22 mouse cellular contexts compared by ENCODE assay signal in the genomic region with DNA sequence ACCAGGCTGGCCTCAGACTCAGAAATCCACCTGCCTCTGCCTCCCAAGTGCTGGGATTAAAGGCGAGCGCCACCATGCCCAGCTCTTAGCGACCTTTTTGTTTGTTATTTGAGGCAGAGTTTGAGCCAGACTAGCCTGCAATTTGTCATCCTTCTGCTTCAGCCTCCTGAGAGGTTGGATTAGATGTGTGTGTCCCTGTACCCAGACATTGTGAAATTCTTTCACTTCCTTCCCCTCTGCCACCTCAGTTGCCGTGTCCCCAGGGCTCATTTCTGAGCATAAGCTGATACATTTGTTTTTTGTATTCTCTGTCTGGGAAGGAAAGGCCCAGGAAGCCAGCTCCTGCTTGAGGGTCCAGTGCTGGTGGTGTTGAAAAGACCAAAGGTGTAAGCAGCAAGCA.
"Had no signal": no experiment of that assay in that cellular context is flagged by ENCODE, and none has a peak within 500 bp of the region (broad histone marks: within the 10 kb centered on the region; RNA-seq: fewer than 3 reads in every experiment).

No protein-coding gene starts in this region.

- H3K4me1 ChIP-seq: limb, embryonic 13.5 days; midbrain, embryonic 13.5 days; neural tube, embryonic 13.5 days had no signal

- H3K27ac ChIP-seq: intestine, embryonic 15.5 days; kidney, embryonic 15.5 days; limb, embryonic 10.5 days; limb, embryonic 13.5 days; liver, embryonic 13.5 days; midbrain, embryonic 10.5 days; midbrain, embryonic 13.5 days; neural tube, embryonic 13.5 days; stomach, embryonic 15.5 days had no signal

- H3K4me2 ChIP-seq: intestine, embryonic 15.5 days; kidney, embryonic 15.5 days; limb, embryonic 13.5 days; liver, embryonic 13.5 days; lung, embryonic 14.5 days; midbrain, embryonic 13.5 days; neural tube, embryonic 13.5 days; stomach, embryonic 15.5 days had no signal

- H3K9ac ChIP-seq: intestine, embryonic 15.5 days; kidney, embryonic 15.5 days; limb, embryonic 13.5 days; liver, embryonic 13.5 days; lung, embryonic 14.5 days; midbrain, embryonic 13.5 days; neural tube, embryonic 13.5 days; stomach, embryonic 15.5 days had no signal

- H3K9me3 ChIP-seq: intestine, embryonic 15.5 days; kidney, embryonic 15.5 days; limb, embryonic 10.5 days; limb, embryonic 13.5 days; liver, embryonic 13.5 days; megakaryocyte, embryonic 14.5 days; midbrain, embryonic 10.5 days; midbrain, embryonic 13.5 days; neural tube, embryonic 13.5 days; stomach, embryonic 15.5 days had no signal

- H3K4me3 ChIP-seq: intestine, embryonic 15.5 days; kidney, embryonic 15.5 days; limb, embryonic 10.5 days; limb, embryonic 13.5 days; liver, embryonic 13.5 days; megakaryocyte, embryonic 14.5 days; midbrain, embryonic 10.5 days; midbrain, embryonic 13.5 days; myocyte; neural tube, embryonic 13.5 days; stomach, embryonic 15.5 days had no signal

- ATAC-seq: intestine, embryonic 15.5 days; midbrain, embryonic 13.5 days; midbrain, embryonic 16.5 days had no signal

- H3K27me3 ChIP-seq: liver, embryonic 13.5 days; stomach, embryonic 15.5 days had no signal

- DNase-seq: kidney, adult 11 months; kidney, adult 8-10 months; kidney, postnatal 14 days; kidney, postnatal 4 days; liver; liver, embryonic 13.5 days; lung, embryonic 14.5 days; lung, postnatal 14 days; right cerebral cortex, postnatal 25 days; spleen, adult 18-20 months; thymus, postnatal 36 days had no signal
